Mouse (Mus musculus) cerebellum, adult 2 months (tissue): ENCODE data around the gene Dock1.

Experiments
- CTCF ChIP-seq: fragments of 200-500 bp; IDR thresholded peaks from 2 replicates; pipeline ENCODE4 v1.5.1; 2011; ENCODE audit warnings: low read depth, mild to moderate bottlenecking, control low read depth, low read length, moderate library complexity, borderline replicate concordance; ENCODE audit not compliant: insufficient read depth
- POLR2A ChIP-seq: fragments of 200-500 bp; IDR thresholded peaks from 2 replicates; pipeline ENCODE4 v1.6.1; 2011; ENCODE audit warnings: low read length, control low read depth, borderline replicate concordance; ENCODE audit not compliant: insufficient read depth

DNA sequence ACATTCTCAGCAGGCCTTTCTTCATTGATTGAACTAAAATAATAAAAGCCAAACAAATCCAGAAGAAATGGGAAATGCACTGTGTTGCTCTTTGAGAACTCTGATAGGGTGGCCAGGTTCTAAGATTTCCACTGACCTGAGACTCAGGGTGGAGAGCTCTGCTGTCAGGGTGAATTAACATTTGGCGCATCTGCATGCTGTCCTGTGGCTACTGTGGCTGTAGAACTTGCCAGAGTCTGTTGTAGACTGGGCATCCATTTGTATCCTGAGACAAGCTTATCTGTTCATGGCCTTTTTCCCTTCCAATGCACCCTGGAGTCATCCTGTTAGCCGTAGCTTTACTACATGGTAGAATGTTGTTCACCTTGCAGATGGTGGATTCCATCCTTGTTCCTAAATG, 169.6 kb downstream of the Dock1 start:
- TF ChIP-seq CTCF (no peak), POLR2A (no peak)
